Mouse (Mus musculus): ENCODE data around the gene Fbh1. TPM values are rescaled to one million over a fixed set of nuclear protein-coding genes. Genes with fewer than 3 reads are reported as not detected.

Gene Fbh1
- polyA plus RNA-seq (2012) = 21.1 and 25.8 TPM in 2 replicates

GRCm38 (mm10) chr2:11777091-11778068 lies at the start of gene Fbh1, which contains the start of gene Ankrd16:
Gene Fbh1, minus strand, starts transcription at chr2:11777582.
Gene Ankrd16, plus strand, starts transcription at chr2:11777876.
- no peak for TF ChIP-seq GATA1 (IDR thresholded peaks at IDR 0.05; ENCODE audit: low read length)

DNA sequence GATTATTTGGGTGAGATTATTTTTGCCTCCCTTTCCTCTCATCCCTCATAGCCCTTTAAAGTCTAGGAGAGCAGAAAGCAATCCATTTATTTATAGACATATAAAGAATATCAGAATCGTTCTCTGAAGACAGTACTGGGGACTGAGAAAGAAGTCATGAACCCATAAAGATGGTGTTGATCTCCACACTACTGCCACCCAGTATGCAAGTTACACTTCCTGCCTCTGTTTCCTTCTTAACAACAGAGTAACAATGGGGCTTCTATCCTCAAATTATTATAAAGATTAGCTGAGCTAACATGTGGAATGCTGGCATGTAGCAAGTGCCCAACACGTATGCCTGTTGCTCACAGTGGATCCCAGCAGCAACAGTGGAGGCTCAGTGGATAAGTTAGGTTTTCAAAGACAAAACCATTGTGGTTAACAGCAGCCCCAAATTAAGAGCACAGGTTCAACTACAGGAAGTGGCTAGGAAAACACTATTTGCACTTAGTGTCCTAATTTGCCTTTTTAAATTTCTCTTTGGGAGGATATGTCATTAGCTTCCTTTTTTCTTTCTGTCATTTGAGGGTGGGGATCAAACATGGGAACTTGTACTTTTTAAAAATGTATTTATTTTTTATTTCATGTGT lies 24.0 kb upstream of the Fbh1 start:
- TF ChIP-seq GATA1 (IDR thresholded peaks at IDR 0.05; ENCODE audit: low read length) = no peak

- TF ChIP-seq GATA1 (IDR thresholded peaks at IDR 0.05; ENCODE audit: low read length) = no peak
Measured at GRCm38 (mm10) chr2:11797930-11798364, 20.6 kb upstream of the Fbh1 start.

- no peak for TF ChIP-seq GATA1 (IDR thresholded peaks at IDR 0.05; ENCODE audit: low read length)
Measured at GRCm38 (mm10) chr2:11794668-11795067, 17.3 kb upstream of the Fbh1 start.

GRCm38 (mm10) chr2:11784159-11784558 lies 6.8 kb upstream of the Fbh1 start:
- no peak for TF ChIP-seq GATA1 (IDR thresholded peaks at IDR 0.05; ENCODE audit: low read length)

DNA sequence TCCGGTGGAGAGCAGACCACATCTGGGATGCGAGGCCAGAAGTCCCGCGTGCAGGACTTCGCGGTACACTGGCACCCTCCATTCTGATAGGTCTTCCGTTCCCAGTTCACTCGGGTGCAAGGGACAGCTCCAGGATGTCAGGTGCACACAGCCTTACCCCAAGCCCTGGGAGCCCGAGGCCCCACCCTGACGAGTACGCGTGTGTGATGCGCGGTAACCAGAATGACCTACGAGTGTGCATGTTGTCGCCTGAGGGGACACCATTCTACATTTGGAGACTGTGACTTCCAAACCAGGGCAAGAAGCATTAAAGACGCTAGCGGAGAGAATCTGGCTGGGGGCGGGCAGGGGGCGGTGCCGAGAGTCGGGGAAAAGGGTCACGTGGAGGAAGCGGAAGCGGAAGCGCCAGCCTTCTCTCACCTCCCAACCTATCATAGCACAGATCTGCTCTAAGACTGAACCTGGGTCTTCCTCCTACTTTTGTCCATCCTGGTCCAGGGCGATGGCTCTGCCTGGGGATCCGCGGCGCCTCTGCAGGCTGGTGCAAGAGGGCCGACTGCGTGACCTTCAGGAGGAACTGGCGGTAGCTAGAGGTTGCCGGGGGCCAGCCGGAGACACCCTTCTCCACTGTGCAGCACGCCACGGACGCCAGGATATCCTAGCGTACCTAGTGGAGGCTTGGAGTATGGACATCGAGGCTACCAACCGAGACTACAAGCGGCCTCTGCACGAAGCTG lies 873 bp upstream of the Fbh1 start:
- TF ChIP-seq GATA1 (IDR thresholded peaks at IDR 0.05; ENCODE audit: low read length) = no peak

DNA sequence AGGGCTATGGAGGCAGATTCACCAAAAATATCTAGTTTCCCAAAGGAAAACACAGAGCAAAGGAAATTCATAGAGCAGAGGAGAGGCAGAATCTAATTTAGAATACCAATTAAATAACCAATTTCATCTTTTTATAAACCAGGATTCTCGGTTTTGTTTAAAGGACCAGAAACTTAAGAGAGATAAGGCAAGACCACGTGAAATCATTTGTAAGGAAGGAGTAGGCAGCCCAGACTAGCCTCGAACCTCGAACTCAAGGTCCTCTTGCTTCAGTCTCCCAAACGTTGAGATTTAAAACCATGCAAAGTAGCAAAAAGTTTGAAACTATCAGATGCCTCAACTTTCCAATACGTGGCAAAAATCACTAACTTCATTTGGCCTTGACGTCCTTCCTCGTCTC lies 967 bp downstream of the Fbh1 start:
- TF ChIP-seq GATA1 (IDR thresholded peaks at IDR 0.05; ENCODE audit: low read length) = no peak

GRCm38 (mm10) chr2:11775121-11775520 lies 2.3 kb downstream of the Fbh1 start:
- TF ChIP-seq GATA1 (IDR thresholded peaks at IDR 0.05; ENCODE audit: low read length) = no peak

- no peak for TF ChIP-seq GATA1 (IDR thresholded peaks at IDR 0.05; ENCODE audit: low read length)
Measured at GRCm38 (mm10) chr2:11774426-11774825, 3.0 kb downstream of the Fbh1 start.

DNA sequence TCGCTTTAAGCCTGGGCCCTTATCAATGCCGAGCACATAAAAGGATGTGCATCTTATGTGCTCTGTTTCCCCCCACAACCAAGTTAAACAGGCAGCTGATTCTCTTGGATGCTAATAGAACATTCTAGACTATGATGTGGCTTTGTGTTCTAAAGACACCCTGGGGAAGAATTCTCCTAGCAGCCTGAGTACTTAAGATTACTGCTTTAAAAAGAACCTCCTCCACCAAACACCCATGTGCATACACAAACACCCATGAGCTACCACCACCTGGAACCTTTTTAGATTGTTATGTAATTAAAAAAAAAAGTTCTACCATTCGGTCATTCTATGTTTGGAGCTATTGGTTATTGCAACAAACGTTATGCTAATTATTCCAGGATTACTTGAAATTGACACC lies 5.0 kb downstream of the Fbh1 start:
- TF ChIP-seq GATA1 (IDR thresholded peaks at IDR 0.05; ENCODE audit: low read length) = no peak

- TF ChIP-seq GATA1 (IDR thresholded peaks at IDR 0.05; ENCODE audit: low read length) = no peak
Measured at GRCm38 (mm10) chr2:11771701-11772100, 5.7 kb downstream of the Fbh1 start.

GRCm38 (mm10) chr2:11767161-11767545 lies 10.2 kb downstream of the Fbh1 start:
- TF ChIP-seq GATA1 (IDR thresholded peaks at IDR 0.05; ENCODE audit: low read length) = no peak

- TF ChIP-seq GATA1 (IDR thresholded peaks at IDR 0.05; ENCODE audit: low read length) = no peak
Measured at GRCm38 (mm10) chr2:11766485-11767160, 10.8 kb downstream of the Fbh1 start.

DNA sequence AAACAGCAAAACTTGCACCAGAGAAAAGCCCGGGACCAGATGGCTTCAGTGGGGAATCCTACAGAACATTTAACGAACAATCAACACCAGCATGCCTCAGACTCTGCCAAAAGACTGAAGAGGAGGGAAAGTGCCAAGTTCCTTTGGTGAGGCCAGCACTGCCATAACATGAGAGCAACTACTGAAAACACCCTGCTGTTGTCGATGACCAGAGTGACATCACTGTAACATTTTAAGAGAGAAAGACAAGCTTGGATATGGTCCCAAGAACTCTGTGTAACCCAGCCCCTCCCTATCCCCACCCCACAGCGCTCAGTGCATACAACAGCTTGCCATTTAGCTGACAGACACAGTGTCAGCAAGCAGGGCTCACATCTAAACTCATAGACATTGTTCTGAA lies 11.7 kb downstream of the Fbh1 start:
- no peak for TF ChIP-seq GATA1 (IDR thresholded peaks at IDR 0.05; ENCODE audit: low read length)

DNA sequence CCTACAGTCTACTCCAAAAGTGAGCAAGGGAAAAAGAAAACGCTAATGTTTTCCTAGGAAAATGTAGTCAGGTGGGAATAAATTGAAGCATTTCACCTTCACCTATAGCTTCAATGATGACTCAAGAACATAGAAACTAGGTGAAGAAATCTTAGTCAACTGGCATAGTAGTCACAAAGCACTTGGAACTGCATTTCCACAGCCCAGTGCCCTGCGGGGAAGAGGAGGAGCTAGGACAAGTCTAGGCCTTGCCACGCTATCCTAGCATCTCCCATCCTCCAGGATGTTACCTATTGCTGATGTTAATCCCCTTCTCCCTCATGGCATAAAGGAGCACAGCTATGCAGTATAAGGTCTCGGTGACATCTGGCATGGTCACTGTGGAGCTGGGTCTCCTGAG lies 14.8 kb downstream of the Fbh1 start:
- no peak for TF ChIP-seq GATA1 (IDR thresholded peaks at IDR 0.05; ENCODE audit: low read length)
